ENCODE assay signal across 9 mouse cellular contexts in the genomic region with DNA sequence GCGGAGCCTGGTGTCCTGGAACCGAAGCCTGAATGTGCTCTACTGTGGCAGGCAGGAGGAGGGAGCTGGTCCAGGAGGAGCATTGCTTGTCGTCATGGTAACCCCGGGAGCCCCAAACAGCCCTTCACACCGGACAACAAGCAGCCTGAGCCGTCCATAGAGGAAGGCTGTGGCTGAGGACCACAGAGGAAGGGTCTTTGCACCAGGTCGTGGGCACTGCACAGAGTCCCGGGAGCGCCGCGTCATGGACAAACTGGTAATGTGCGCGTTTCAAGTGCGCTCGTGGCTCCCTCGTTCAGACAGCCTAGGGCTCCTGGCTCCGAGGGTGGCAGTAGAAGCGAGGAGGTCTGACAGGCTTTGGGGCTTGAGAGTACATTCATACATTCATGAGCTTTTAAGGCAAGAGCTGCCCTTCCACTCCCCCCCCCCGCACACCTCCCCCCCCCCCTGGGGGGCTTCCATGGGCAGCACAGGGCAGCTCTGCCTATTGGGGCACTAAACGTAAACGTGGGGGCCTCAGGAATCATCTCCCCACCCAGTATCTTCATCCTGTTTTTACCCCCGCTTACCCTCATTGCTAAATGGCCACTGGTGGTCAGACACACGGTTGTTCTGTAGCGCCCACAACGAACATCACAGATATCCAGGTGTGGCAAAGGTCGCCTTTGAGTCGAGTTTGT. TPM values are rescaled to one million over a fixed set of nuclear protein-coding genes. Genes with fewer than 3 reads are reported as not detected.
DNase-seq lines count a peak whose midpoint lies in the region; ATAC-seq and TF ChIP-seq lines count a peak whose summit lies in the region.
"Had no signal": no experiment of that assay in that cellular context is flagged by ENCODE, and none has a peak within 500 bp of the region (broad histone marks: within the 10 kb centered on the region; RNA-seq: fewer than 3 reads in every experiment).

No protein-coding gene starts in this region.

- peak; percentile 7 for DNase-seq in kidney, adult 9 months
- DNase-seq in kidney, adult 2 months: no peak
- DNase-seq in embryo, embryonic 11.5 days (ENCODE audit: low read depth, low spot score): peak; percentile 37
- no peak for DNase-seq in heart, postnatal 0 days (ENCODE audit: low spot score)
- DNase-seq in layer of hippocampus, adult 8-10 months (ENCODE audit: low spot score in 2 of 2): peak; percentile 46 to 55
- no peak for DNase-seq in liver, postnatal 0 days
- DNase-seq in right cerebral cortex, postnatal 14 days: peak; percentile 55
- no peak for DNase-seq in gastrocnemius, postnatal 36 days

- TF ChIP-seq EP300 in heart, postnatal 0 days (IDR thresholded peaks at IDR 0.05; ENCODE audit: low read depth): no peak
- no peak for TF ChIP-seq EP300 in liver, postnatal 0 days (IDR thresholded peaks at IDR 0.05; ENCODE audit: low read depth)

- no peak for ATAC-seq in heart, postnatal 0 days (ENCODE audit: insufficient read depth, low read depth)
- ATAC-seq in liver, postnatal 0 days: no peak

- 15% methylated on average over 27 of the region's 27 CpGs for WGBS in kidney, adult 2 months
- 11% methylated on average over 27 of the region's 27 CpGs for WGBS in heart, postnatal 0 days
- 9% methylated on average over 27 of the region's 27 CpGs for WGBS in liver, postnatal 0 days (ENCODE audit: insufficient replicate concordance)

- peak overlapping the region; percentile 59 for H3K4me2 ChIP-seq in heart, postnatal 0 days (ENCODE audit: low read depth, low read length)
- peak overlapping the region; percentile 45 for H3K4me2 ChIP-seq in liver, postnatal 0 days (ENCODE audit: low read depth, low read length)

- H3K4me3 ChIP-seq in kidney, adult 2 months (ENCODE audit: insufficient read depth, low read depth, low read length): no peak overlapping the region
- peak overlapping the region; percentile 33 for H3K4me3 ChIP-seq in heart, postnatal 0 days (ENCODE audit: low read depth, low read length)
- no peak overlapping the region for H3K4me3 ChIP-seq in liver, postnatal 0 days (ENCODE audit: low read depth, low read length)

- H3K9me3 ChIP-seq in heart, postnatal 0 days (replicated peaks; ENCODE audit: control insufficient read depth, low read length): no peaks in the 10 kb centered on the region
- H3K9me3 ChIP-seq in liver, postnatal 0 days (ENCODE audit: low read length): no peaks in the 10 kb centered on the region

- TF ChIP-seq POLR2A in kidney, adult 2 months (IDR thresholded peaks at IDR 0.05; ENCODE audit: low read depth, low read length): no peak

- H3K9ac ChIP-seq in heart, postnatal 0 days (replicated peaks; ENCODE audit: low read depth, low read length): no peak overlapping the region
- no peak overlapping the region for H3K9ac ChIP-seq in liver, postnatal 0 days (replicated peaks)

- H3K36me3 ChIP-seq in kidney, adult 2 months (ENCODE audit: control insufficient read depth, insufficient read depth, low read length): no peaks in the 10 kb centered on the region
- no peaks in the 10 kb centered on the region for H3K36me3 ChIP-seq in heart, postnatal 0 days (replicated peaks; ENCODE audit: control insufficient read depth, insufficient read depth, low read length)
- H3K36me3 ChIP-seq in liver, postnatal 0 days (replicated peaks; ENCODE audit: insufficient read depth, low read length): no peaks in the 10 kb centered on the region

- H3K27me3 ChIP-seq in kidney, adult 2 months (replicated peaks; ENCODE audit: control insufficient read depth, insufficient read depth, low read length): no peaks in the 10 kb centered on the region
- H3K27me3 ChIP-seq in heart, postnatal 0 days (ENCODE audit: control insufficient read depth, insufficient read depth, low read length): no peaks in the 10 kb centered on the region
- H3K27me3 ChIP-seq in liver, postnatal 0 days (ENCODE audit: insufficient read depth, low read length): 0 out of 2 replicates have a peak, but pooled peaks cover 4% of the 10 kb centered on the region

- no peak for TF ChIP-seq CTCF in kidney, adult 2 months (conservative IDR thresholded peaks at IDR 0.05; ENCODE audit: insufficient read depth, insufficient read length, low read depth, low read length)
- TF ChIP-seq CTCF in heart, postnatal 0 days (IDR thresholded peaks at IDR 0.05; ENCODE audit: low read depth): peak; percentile 25
- TF ChIP-seq CTCF in liver, postnatal 0 days (IDR thresholded peaks at IDR 0.05; ENCODE audit: low read depth): 0 out of 2 replicates have a peak, but pooled peaks have one; percentile 10

- peaks cover 5% of the 10 kb centered on the region; the same call in 1 of the 2 replicates for H3K4me1 ChIP-seq in kidney, adult 2 months (ENCODE audit: control insufficient read depth, insufficient read depth, low read length)
- H3K4me1 ChIP-seq in heart, postnatal 0 days (ENCODE audit: control insufficient read depth, insufficient read depth): peaks cover 8% of the 10 kb centered on the region; the same call in 1 of the 2 replicates
- no peaks in the 10 kb centered on the region; the same call in 1 of the 2 replicates for H3K4me1 ChIP-seq in liver, postnatal 0 days (ENCODE audit: insufficient read depth)

- no peak overlapping the region for H3K27ac ChIP-seq in kidney, adult 2 months (ENCODE audit: insufficient read depth, low read depth, low read length)
- no peak overlapping the region for H3K27ac ChIP-seq in heart, postnatal 0 days (ENCODE audit: low read depth)
- H3K27ac ChIP-seq in liver, postnatal 0 days (ENCODE audit: low read depth): no peak overlapping the region

- intact Hi-C loops in gastrocnemius, postnatal 36 days (cut with DNase I): no loop called here

RNA-seq across cellular contexts. Expression of gene Dnah5, which starts 48.6 kb away (rescaled TPM):
- polyA plus RNA-seq in kidney, adult 2 months (2012; rRNA removed): 0.08 TPM in 2 replicates
- total RNA-seq in heart, postnatal 0 days (2014; rRNA removed; ENCODE audit: low replicate concordance): 0.04 TPM in 1 of 2 replicates, not detected in the other
- under 0.01 and 0.05 TPM in 2 replicates for polyA plus RNA-seq in heart, postnatal 0 days (2015; fragmentation: Nextera tagmentation; extraction: Ambion mirVana)
- total RNA-seq in layer of hippocampus, adult 8-10 months (2022): 1 to 10 TPM; 3.6 to 4.7 (median 4.0) TPM
- polyA plus RNA-seq in liver, postnatal 0 days (2015; fragmentation: Nextera tagmentation; extraction: Ambion mirVana): not detected in 2 replicates
- not detected for total RNA-seq in gastrocnemius, postnatal 36 days (2021)
- total RNA-seq: MEL had no signal

Comparison
In these comparisons a context has a peak if more than half of its experiments do, and no peak if none do; other contexts are left out.
1. DNase-seq: peak in kidney, adult 9 months (single experiment), embryo, embryonic 11.5 days (single experiment), layer of hippocampus, adult 8-10 months (2 of 2) and right cerebral cortex, postnatal 14 days (single experiment); none in kidney, adult 2 months (single experiment), heart, postnatal 0 days (single experiment), liver, postnatal 0 days (single experiment) and gastrocnemius, postnatal 36 days (0 of 2).